ENCODE assay signal across 8 mouse cellular contexts in genomic region chr1:173349946-173350345, GRCm38 (mm10). TPM values are rescaled to one million over a fixed set of nuclear protein-coding genes. Genes with fewer than 3 reads are reported as not detected.
DNase-seq lines count a peak whose midpoint lies in the region; ATAC-seq lines count a peak whose summit lies in the region.

No protein-coding gene starts in this region.

- peak overlapping the region; percentile 55 for H3K4me3 ChIP-seq in embryonic facial prominence, embryonic 10.5 days
- peak overlapping the region; percentile 31 for H3K4me3 ChIP-seq in heart, embryonic 16.5 days (ENCODE audit: low read length)
- peak overlapping the region; percentile 60 for H3K4me3 ChIP-seq in midbrain, embryonic 10.5 days
- peak overlapping the region; percentile 18 for H3K4me3 ChIP-seq in stomach, embryonic 15.5 days (replicated peaks)

- H3K27me3 ChIP-seq in embryonic facial prominence, embryonic 10.5 days (replicated peaks; ENCODE audit: low read depth, poor library complexity, severe bottlenecking): no peaks in the 10 kb centered on the region
- H3K27me3 ChIP-seq in heart, embryonic 16.5 days (ENCODE audit: control insufficient read depth, insufficient read depth, low read length): no peaks in the 10 kb centered on the region
- H3K27me3 ChIP-seq in midbrain, embryonic 10.5 days (ENCODE audit: low read depth, poor library complexity, severe bottlenecking): no peaks in the 10 kb centered on the region
- H3K27me3 ChIP-seq in stomach, embryonic 15.5 days (replicated peaks): no peaks in the 10 kb centered on the region

- H3K27ac ChIP-seq in embryonic facial prominence, embryonic 10.5 days (replicated peaks): peak overlapping the region; percentile 73
- no peak overlapping the region for H3K27ac ChIP-seq in heart, embryonic 16.5 days (ENCODE audit: low read length)
- H3K27ac ChIP-seq in midbrain, embryonic 10.5 days (replicated peaks): peak overlapping the region; percentile 89
- no peak overlapping the region for H3K27ac ChIP-seq in stomach, embryonic 15.5 days

- peaks cover 23% of the 10 kb centered on the region for H3K4me1 ChIP-seq in embryonic facial prominence, embryonic 10.5 days
- H3K4me1 ChIP-seq in heart, embryonic 16.5 days (ENCODE audit: control insufficient read depth, insufficient read depth, low read length): peaks cover 6% of the 10 kb centered on the region
- H3K4me1 ChIP-seq in midbrain, embryonic 10.5 days: peaks cover 42% of the 10 kb centered on the region
- H3K4me1 ChIP-seq in stomach, embryonic 15.5 days: no peaks in the 10 kb centered on the region

- H3K36me3 ChIP-seq in embryonic facial prominence, embryonic 10.5 days (replicated peaks): no peaks in the 10 kb centered on the region
- no peaks in the 10 kb centered on the region for H3K36me3 ChIP-seq in heart, embryonic 16.5 days (ENCODE audit: control insufficient read depth, insufficient read depth)
- peaks cover 18% of the 10 kb centered on the region for H3K36me3 ChIP-seq in midbrain, embryonic 10.5 days
- H3K36me3 ChIP-seq in stomach, embryonic 15.5 days: no peaks in the 10 kb centered on the region

- H3K9ac ChIP-seq in heart, embryonic 16.5 days (ENCODE audit: low read length): no peak overlapping the region
- H3K9ac ChIP-seq in stomach, embryonic 15.5 days: no peak overlapping the region

- DNase-seq in urinary bladder, postnatal 14 days (ENCODE audit: low spot score): peak; percentile 23
- no peak for DNase-seq in urinary bladder, postnatal 10 days (ENCODE audit: low spot score)
- DNase-seq in embryonic facial prominence, embryonic 10.5 days (ENCODE audit: low spot score): peak; percentile 73
- peak; percentile 2 to 19 for DNase-seq in kidney, postnatal 36 days
- DNase-seq in midbrain, embryonic 10.5 days (ENCODE audit: low spot score): peak; percentile 79
- DNase-seq in layer of hippocampus, postnatal 14 days (ENCODE audit: low spot score in 2 of 2): no peak

- 4% methylated on average over 6 of the region's 6 CpGs for WGBS in embryonic facial prominence, embryonic 10.5 days
- 3% methylated on average over 6 of the region's 6 CpGs for WGBS in heart, embryonic 16.5 days
- 3% methylated on average over 6 of the region's 6 CpGs for WGBS in midbrain, embryonic 10.5 days
- WGBS in stomach, embryonic 15.5 days: 1% methylated on average over 6 of the region's 6 CpGs

- H3K9me3 ChIP-seq in embryonic facial prominence, embryonic 10.5 days: no peaks in the 10 kb centered on the region
- H3K9me3 ChIP-seq in heart, embryonic 16.5 days (replicated peaks; ENCODE audit: control insufficient read depth, low read length): no peaks in the 10 kb centered on the region
- no peaks in the 10 kb centered on the region for H3K9me3 ChIP-seq in midbrain, embryonic 10.5 days (replicated peaks)
- H3K9me3 ChIP-seq in stomach, embryonic 15.5 days: no peaks in the 10 kb centered on the region

- ATAC-seq in heart, embryonic 16.5 days (replicated peaks; ENCODE audit: extremely low read depth, insufficient read depth, low FRiP score): peak; percentile 55; the same call in 1 of the 2 replicates
- ATAC-seq in stomach, embryonic 15.5 days (ENCODE audit: insufficient read depth, low FRiP score, low read depth): peak; percentile 82

- H3K4me2 ChIP-seq in heart, embryonic 16.5 days (ENCODE audit: low read depth, low read length): peak overlapping the region; percentile 61
- H3K4me2 ChIP-seq in stomach, embryonic 15.5 days: peak overlapping the region; percentile 46

RNA-seq across cellular contexts. Expression of gene Aim2, which starts 0.7 kb away (rescaled TPM):
- polyA plus RNA-seq in embryonic facial prominence, embryonic 10.5 days (2016; fragmentation: Nextera tagmentation; extraction: Ambion mirVana): 3.8 and 3.9 TPM in 2 replicates
- 2.3 and 2.6 TPM in 2 replicates for polyA plus RNA-seq in heart, embryonic 16.5 days (2015; fragmentation: Nextera tagmentation; extraction: Ambion mirVana)
- 6.7 TPM in 2 replicates for polyA plus RNA-seq in midbrain, embryonic 10.5 days (2016; fragmentation: Nextera tagmentation; extraction: Ambion mirVana)
- polyA plus RNA-seq in stomach, embryonic 15.5 days (2015; fragmentation: Nextera tagmentation; extraction: Ambion mirVana): 2.3 and 3.3 TPM in 2 replicates
- total RNA-seq in layer of hippocampus, postnatal 14 days (2021): 1 to 10 TPM; 2.9 to 4.0 TPM

RNA-seq across cellular contexts. Expression of gene Ackr1, which starts 16.4 kb away (rescaled TPM):
- 1.2 and 1.6 TPM in 2 replicates for polyA plus RNA-seq in embryonic facial prominence, embryonic 10.5 days (2016; fragmentation: Nextera tagmentation; extraction: Ambion mirVana)
- polyA plus RNA-seq in heart, embryonic 16.5 days (2015; fragmentation: Nextera tagmentation; extraction: Ambion mirVana): 0.64 and 0.81 TPM in 2 replicates
- polyA plus RNA-seq in midbrain, embryonic 10.5 days (2016; fragmentation: Nextera tagmentation; extraction: Ambion mirVana): 1.6 and 2.4 TPM in 2 replicates
- 2.8 and 7.4 TPM in 2 replicates for polyA plus RNA-seq in stomach, embryonic 15.5 days (2015; fragmentation: Nextera tagmentation; extraction: Ambion mirVana)
- total RNA-seq in layer of hippocampus, postnatal 14 days (2021): 10 to 100 TPM; 76.9 to 81.4 TPM

RNA-seq across cellular contexts. Expression of gene Cadm3, which starts 17.5 kb away (rescaled TPM):
- polyA plus RNA-seq in embryonic facial prominence, embryonic 10.5 days (2016; fragmentation: Nextera tagmentation; extraction: Ambion mirVana): 1.6 and 2.0 TPM in 2 replicates
- polyA plus RNA-seq in heart, embryonic 16.5 days (2015; fragmentation: Nextera tagmentation; extraction: Ambion mirVana): 0.26 and 0.45 TPM in 2 replicates
- 2.0 and 5.3 TPM in 2 replicates for polyA plus RNA-seq in midbrain, embryonic 10.5 days (2016; fragmentation: Nextera tagmentation; extraction: Ambion mirVana)
- 2.9 and 3.8 TPM in 2 replicates for polyA plus RNA-seq in stomach, embryonic 15.5 days (2015; fragmentation: Nextera tagmentation; extraction: Ambion mirVana)
- total RNA-seq in layer of hippocampus, postnatal 14 days (2021): 100 to 1,000 TPM; 351 to 367 TPM

Comparison
In these comparisons a context has a peak if more than half of its experiments do, and no peak if none do; other contexts are left out.
1. DNase-seq: peak in urinary bladder, postnatal 14 days (single experiment), embryonic facial prominence, embryonic 10.5 days (single experiment), kidney, postnatal 36 days (2 of 2) and midbrain, embryonic 10.5 days (single experiment); none in urinary bladder, postnatal 10 days (single experiment) and layer of hippocampus, postnatal 14 days (0 of 2).
2. H3K27ac ChIP-seq: peak in embryonic facial prominence, embryonic 10.5 days (single experiment) and midbrain, embryonic 10.5 days (single experiment); none in heart, embryonic 16.5 days (single experiment) and stomach, embryonic 15.5 days (single experiment).
3. Peak in every context shown above with its lines, with median percentiles within 50 percentile points of each other: H3K4me3 ChIP-seq.